Mouse (Mus musculus) left cerebral cortex, postnatal 25 days (tissue): ENCODE measurements around the gene Cryz. TPM values are rescaled to one million over a fixed set of nuclear protein-coding genes. Genes with fewer than 3 reads are reported as not detected.

Experiments used
- DNase-seq, 2 experiments: peaks; one replicate each; pipeline ENCODE4 v3.0.0; 2022; ENCODE audit warnings: low spot score in 2 of 2, mixed read lengths in 1 of 2
- intact Hi-C: fragments of 180-260 bp; cut with DNase I; formaldehyde crosslinking; loops from one replicate; pipeline ENCODE4 v1.15.1; 2025
- total RNA-seq, 2 experiments: library from RNA; stranded (reverse); gene quantifications; 2 replicates each; pipeline ENCODE4 v1.2.3; 2021

The Cryz gene
- total RNA-seq, result 10 to 100 TPM; 19.2 TPM

DNA sequence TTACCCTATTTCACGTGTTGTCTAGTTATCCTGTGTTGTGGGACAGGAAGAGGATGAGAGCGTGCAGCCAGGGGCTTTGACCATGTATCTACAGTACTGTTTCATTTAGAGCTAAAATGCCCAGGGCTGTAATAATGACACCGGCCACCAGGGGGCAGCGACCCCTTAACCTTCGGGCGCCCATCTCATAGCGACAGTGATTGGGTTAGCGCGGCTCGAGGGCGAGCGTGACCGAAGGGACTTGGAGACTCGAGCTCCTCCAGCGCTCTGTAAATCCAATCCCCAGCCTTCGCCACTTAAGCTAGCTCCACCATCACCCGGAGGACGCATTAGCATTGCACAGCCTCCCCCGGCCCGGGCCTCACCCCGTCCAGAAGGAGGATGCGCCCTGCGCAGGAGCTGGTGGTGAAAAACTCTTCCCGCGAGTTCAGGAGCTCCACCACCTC is at the start of gene Cryz:
Gene Cryz (plus strand): TSS at position 224 of the 446 bp plus-strand sequence.
- intact Hi-C loops, result loop anchor here (5.0 kb wide), 1 partner anchor 496 kb away; the partner anchor contains the start of genes Fpgt and Lrriq3

GRCm38 (mm10) chr3:154547549-154548426 is 48.7 kb upstream of the Cryz start:
- intact Hi-C loops, result no loop called here
- DNase-seq, result peak; percentile 4 to 18

More for the DNA sequence above, at the start of gene Cryz:
- DNase-seq, result peak; percentile 90 to 93

DNA sequence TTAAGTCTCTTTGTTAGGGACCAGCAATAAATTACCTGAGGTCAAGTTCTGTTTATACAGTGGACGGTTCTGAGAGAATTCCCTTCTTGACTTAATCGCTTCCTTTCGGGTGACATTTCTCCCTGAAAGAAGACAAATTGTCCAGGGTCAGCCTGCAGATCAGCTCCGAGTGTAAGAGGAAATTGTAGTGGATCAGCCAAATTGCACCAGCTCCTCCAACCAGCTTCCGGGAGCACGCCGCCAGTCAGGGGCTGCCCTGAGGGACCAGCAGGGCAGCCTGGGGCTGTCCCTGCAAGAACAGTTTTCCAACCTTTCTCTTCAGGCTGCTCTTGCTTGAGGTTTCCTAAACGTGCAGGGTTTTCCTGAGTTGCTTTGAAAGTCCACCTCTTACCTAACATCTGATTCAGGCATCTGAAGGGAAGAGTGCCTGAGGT is 47.6 kb upstream of the Cryz start:
- DNase-seq, result no peak
- intact Hi-C loops, result no loop called here

- no peak for DNase-seq
- intact Hi-C loops, result no loop called here
Observed at GRCm38 (mm10) chr3:154550326-154551034, 46.0 kb upstream of the Cryz start.

GRCm38 (mm10) chr3:154551035-154551411 is 45.5 kb upstream of the Cryz start:
- intact Hi-C loops, result no loop called here
- no peak for DNase-seq

- intact Hi-C loops, result no loop called here
- DNase-seq, result no peak
Observed at GRCm38 (mm10) chr3:154562192-154562591, 34.3 kb upstream of the Cryz start.

- no peak for DNase-seq
- intact Hi-C loops, result no loop called here
Observed at GRCm38 (mm10) chr3:154565437-154565836, 31.1 kb upstream of the Cryz start.

GRCm38 (mm10) chr3:154570029-154570575 is 26.4 kb upstream of the Cryz start:
- no peak for DNase-seq
- intact Hi-C loops, result loop anchor here (5.0 kb wide), 1 partner anchor 608 kb away; no protein-coding TSS in a partner anchor

- intact Hi-C loops, result loop anchor here (5.0 kb wide), 1 partner anchor 608 kb away; no protein-coding TSS in a partner anchor
- DNase-seq, result peak in 1 of 2 experiments; percentile 4
Observed at GRCm38 (mm10) chr3:154570786-154571185, 25.7 kb upstream of the Cryz start.

GRCm38 (mm10) chr3:154572341-154572972 is 24.1 kb upstream of the Cryz start:
- intact Hi-C loops, result loop anchor here (1.0 to 5.0 kb wide), 3 partner anchors 245 to 610 kb away; no protein-coding TSS in a partner anchor

GRCm38 (mm10) chr3:154573666-154574065 is 22.8 kb upstream of the Cryz start:
- intact Hi-C loops, result loop anchor here (5.0 kb wide), 1 partner anchor 611 kb away; no protein-coding TSS in a partner anchor
- no peak for DNase-seq

More at GRCm38 (mm10) chr3:154572341-154572972, 24.1 kb upstream of the Cryz start:
- DNase-seq, result peak; percentile 65 to 71

DNA sequence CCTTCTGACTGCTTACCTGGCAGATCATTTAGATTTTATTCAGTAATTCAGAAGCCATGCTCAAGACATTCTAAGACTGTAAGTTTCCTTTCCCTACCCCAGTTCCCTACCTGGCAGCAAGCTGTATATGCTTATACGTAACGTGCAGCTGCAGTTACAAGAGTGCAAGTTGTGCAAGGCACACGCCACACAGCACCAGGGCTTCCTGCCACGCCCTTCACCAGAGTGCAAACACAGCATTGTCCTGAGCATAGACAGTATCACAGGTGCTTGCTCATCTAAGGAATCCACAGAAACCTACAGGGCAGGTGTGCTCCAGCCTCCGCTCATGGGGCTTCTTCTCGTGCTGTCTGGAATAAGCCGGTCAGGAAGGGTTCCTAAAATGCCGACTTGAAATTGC is 18.6 kb upstream of the Cryz start:
- intact Hi-C loops, result no loop called here
- no peak for DNase-seq

DNA sequence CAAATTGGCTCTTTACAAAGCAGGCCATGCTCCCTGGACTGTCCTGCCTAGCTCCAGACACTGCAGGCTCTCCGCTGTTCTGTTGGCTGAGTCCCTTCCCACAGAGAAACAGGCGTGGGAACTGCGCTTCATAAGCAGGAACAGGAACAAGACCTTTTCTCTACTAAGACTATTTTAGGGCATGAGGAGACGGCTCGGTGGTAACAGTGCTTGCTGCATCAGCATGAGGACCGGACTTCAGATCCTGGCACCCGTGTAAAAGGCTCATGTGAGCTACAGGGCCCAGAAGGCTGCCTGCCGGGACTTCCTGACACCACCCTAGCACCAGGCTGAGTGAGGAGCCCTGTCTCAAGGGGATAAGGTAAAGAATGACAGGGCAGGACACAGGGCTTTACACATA is 12.2 kb upstream of the Cryz start:
- intact Hi-C loops, result no loop called here
- DNase-seq, result peak in 1 of 2 experiments; percentile 19

DNA sequence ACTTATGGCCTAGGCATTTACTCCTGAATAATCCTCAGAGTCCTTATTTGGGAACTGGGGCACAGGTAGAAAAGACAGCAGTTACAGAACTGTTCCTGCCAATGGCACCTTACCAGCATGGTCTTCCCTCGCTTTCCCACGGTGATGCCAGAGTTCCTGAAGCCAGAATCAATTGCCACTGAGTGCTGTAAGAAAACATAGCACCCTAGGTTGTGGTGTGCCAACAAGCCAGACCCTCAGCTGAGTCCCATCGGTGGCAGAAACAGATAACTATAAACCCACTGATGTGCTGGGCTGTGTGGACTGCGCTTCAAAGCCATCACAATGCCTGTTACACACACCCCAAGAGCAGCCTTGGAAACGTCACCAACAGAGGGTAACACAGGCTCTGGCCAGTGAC is 5.5 kb upstream of the Cryz start:
- intact Hi-C loops, result no loop called here
- DNase-seq, result no peak

DNA sequence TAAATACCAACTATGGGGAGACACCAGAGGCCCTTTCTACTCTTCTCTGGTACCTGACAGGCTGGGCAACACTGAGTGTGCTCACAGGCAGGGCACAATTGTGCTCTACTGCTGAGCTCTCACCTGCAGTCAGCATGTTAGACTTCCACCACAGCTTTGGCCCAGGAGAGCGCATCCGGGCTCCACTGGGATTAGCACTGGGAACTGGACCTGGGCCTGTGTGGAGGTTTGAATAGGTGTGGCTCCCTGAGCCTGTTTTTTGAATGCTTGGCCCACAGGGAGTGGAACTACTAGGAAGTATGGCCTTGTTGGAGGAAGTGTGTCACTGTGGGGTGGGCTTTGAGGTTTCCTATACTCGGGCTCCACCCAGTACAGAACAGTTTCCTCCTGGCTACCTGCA is 4.9 kb upstream of the Cryz start:
- intact Hi-C loops, result no loop called here
- DNase-seq, result no peak

DNA sequence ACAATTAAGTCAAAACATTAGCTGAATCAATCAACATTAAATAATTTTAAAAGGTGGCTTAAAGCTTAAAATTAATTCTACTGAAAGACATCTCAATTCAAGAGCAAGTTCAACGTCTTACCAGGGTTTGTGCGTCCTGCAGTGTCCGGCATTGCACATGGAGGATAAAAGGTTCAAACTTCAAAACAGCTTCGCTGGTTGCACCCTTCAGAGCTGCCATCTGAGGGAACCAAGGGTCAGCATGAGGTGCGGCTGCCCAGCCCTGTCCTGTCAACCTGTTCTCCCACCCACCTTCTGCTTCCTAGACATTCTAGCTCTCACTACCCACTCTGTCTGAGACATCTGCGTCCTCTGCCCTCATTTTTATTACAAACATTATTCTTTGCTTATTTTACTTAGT is 2.9 kb upstream of the Cryz start:
- intact Hi-C loops, result no loop called here
- DNase-seq, result no peak

GRCm38 (mm10) chr3:154594156-154594555 is 2.4 kb upstream of the Cryz start:
- intact Hi-C loops, result no loop called here
- DNase-seq, result no peak

- DNase-seq, result peak; percentile 97 to 98
- intact Hi-C loops, result loop anchor here (5.0 kb wide), 1 partner anchor 495 kb away; the partner anchor contains the start of genes Fpgt and Lrriq3
Observed at GRCm38 (mm10) chr3:154596934-154597554, 533 bp downstream of the Cryz start, which contains the start of gene Tyw3. Gene Tyw3 (minus strand): TSS chr3:154597104.

GRCm38 (mm10) chr3:154597561-154597960 is 1.1 kb downstream of the Cryz start:
- DNase-seq, result peak in 1 of 2 experiments; percentile 6
- intact Hi-C loops, result loop anchor here (5.0 kb wide), 1 partner anchor 495 kb away; the partner anchor contains the start of genes Fpgt and Lrriq3
